In genomic region chr19:44545321-44546041, GRCm38 (mm10) we compare ENCODE assay signal across 7 mouse cellular contexts. TPM values are rescaled to one million over a fixed set of nuclear protein-coding genes. Genes with fewer than 3 reads are reported as not detected.
A peak's percentile ranks its signal among the peaks of the same experiment; 100 is the strongest.
DNase-seq lines count a peak whose midpoint lies in the region; ATAC-seq lines count a peak whose summit lies in the region.

TSS of gene Sec31b (minus strand) at chr19:44545864.

- H3K9me3 ChIP-seq in intestine, embryonic 14.5 days (ENCODE audit: control insufficient read depth, low read length): peaks cover 4% of the 10 kb centered on the region; the same call in 1 of the 2 replicates
- H3K9me3 ChIP-seq in liver, embryonic 15.5 days (replicated peaks): no peaks in the 10 kb centered on the region
- H3K9me3 ChIP-seq in neural tube, embryonic 11.5 days (ENCODE audit: control insufficient read depth, low read length): no peaks in the 10 kb centered on the region

- H3K4me3 ChIP-seq in intestine, embryonic 14.5 days (ENCODE audit: low read depth, low read length): peak within 1 kb of the TSS; percentile 46
- H3K4me3 ChIP-seq in liver, embryonic 15.5 days (replicated peaks): peak within 1 kb of the TSS; percentile 61
- H3K4me3 ChIP-seq in neural tube, embryonic 11.5 days (ENCODE audit: low read depth, low read length): peak within 1 kb of the TSS; percentile 52

- peaks cover 4% of the 10 kb centered on the region for H3K27me3 ChIP-seq in intestine, embryonic 14.5 days (replicated peaks; ENCODE audit: control insufficient read depth, insufficient read depth, low read length)
- peaks cover 26% of the 10 kb centered on the region; the same call in 1 of the 2 replicates for H3K27me3 ChIP-seq in liver, embryonic 15.5 days
- no peaks in the 10 kb centered on the region for H3K27me3 ChIP-seq in neural tube, embryonic 11.5 days (ENCODE audit: control insufficient read depth, insufficient read depth, low read length)

- ATAC-seq in intestine, embryonic 14.5 days (replicated peaks; ENCODE audit: low FRiP score, low TSS enrichment, low read depth): 0 out of 2 replicates have a peak, but pooled peaks have one; percentile 25
- peak; percentile 42 for ATAC-seq in liver, embryonic 15.5 days (ENCODE audit: insufficient read depth)
- ATAC-seq in neural tube, embryonic 11.5 days (ENCODE audit: insufficient read depth, low FRiP score, low TSS enrichment): peak; percentile 38; the same call in 1 of the 2 replicates

- DNase-seq in adrenal gland, postnatal 36 days: peak; percentile 76 to 82
- peak; percentile 42 to 58 for DNase-seq in cerebellum, postnatal 25 days
- peak; percentile 70 for DNase-seq in gastrocnemius, postnatal 25 days
- DNase-seq in intestine, embryonic 14.5 days (ENCODE audit: low spot score): peak; percentile 62
- DNase-seq in neural tube, embryonic 11.5 days (ENCODE audit: low spot score): peak; percentile 50
- no peak for DNase-seq in layer of hippocampus, postnatal 25 days (ENCODE audit: extremely low spot score in 1 of 2, low spot score in 1 of 2)

- no peaks in the 10 kb centered on the region for H3K4me1 ChIP-seq in intestine, embryonic 14.5 days (replicated peaks; ENCODE audit: control insufficient read depth, insufficient read depth, low read length)
- peaks cover 15% of the 10 kb centered on the region for H3K4me1 ChIP-seq in liver, embryonic 15.5 days (replicated peaks)
- H3K4me1 ChIP-seq in neural tube, embryonic 11.5 days (ENCODE audit: control insufficient read depth, insufficient read depth, low read length): peaks cover 3% of the 10 kb centered on the region; the same call in 1 of the 2 replicates

- peak within 1 kb of the TSS; percentile 45 for H3K9ac ChIP-seq in intestine, embryonic 14.5 days (ENCODE audit: low read length)
- peak within 1 kb of the TSS; percentile 48 for H3K9ac ChIP-seq in liver, embryonic 15.5 days
- H3K9ac ChIP-seq in neural tube, embryonic 11.5 days (ENCODE audit: low read length): peak within 1 kb of the TSS; percentile 66

- peaks cover 28% of the 10 kb centered on the region for H3K36me3 ChIP-seq in intestine, embryonic 14.5 days (ENCODE audit: control insufficient read depth, insufficient read depth, low read length)
- H3K36me3 ChIP-seq in liver, embryonic 15.5 days (replicated peaks): peaks cover 30% of the 10 kb centered on the region
- H3K36me3 ChIP-seq in neural tube, embryonic 11.5 days (ENCODE audit: control insufficient read depth, insufficient read depth, low read length): peaks cover 8% of the 10 kb centered on the region; the same call in 1 of the 2 replicates

- H3K4me2 ChIP-seq in intestine, embryonic 14.5 days (ENCODE audit: low read length): peak within 1 kb of the TSS; percentile 88
- H3K4me2 ChIP-seq in liver, embryonic 15.5 days: peak within 1 kb of the TSS; percentile 86
- peak within 1 kb of the TSS; percentile 94 for H3K4me2 ChIP-seq in neural tube, embryonic 11.5 days (ENCODE audit: low read depth)

- H3K27ac ChIP-seq in intestine, embryonic 14.5 days (ENCODE audit: low read depth): no peak within 1 kb of the TSS
- H3K27ac ChIP-seq in liver, embryonic 15.5 days (replicated peaks): no peak within 1 kb of the TSS
- no peak within 1 kb of the TSS for H3K27ac ChIP-seq in neural tube, embryonic 11.5 days (ENCODE audit: low read depth, low read length)

- 2% methylated on average over 47 of the region's 47 CpGs for WGBS in intestine, embryonic 14.5 days
- WGBS in liver, embryonic 15.5 days (ENCODE audit: insufficient replicate concordance): under 1% methylated on average over 47 of the region's 47 CpGs
- WGBS in neural tube, embryonic 11.5 days: 1% methylated on average over 42 of the region's 47 CpGs

RNA-seq across cellular contexts. Expression of gene Sec31b, which starts in this region (rescaled TPM):
- total RNA-seq in adrenal gland, postnatal 36 days (2021): 1 to 10 TPM; 4.0 to 4.9 TPM
- 10 to 100 TPM; 15.5 to 17.5 TPM for total RNA-seq in gastrocnemius, postnatal 25 days (2021)
- 0.41 and 0.48 TPM in 2 replicates for polyA plus RNA-seq in intestine, embryonic 14.5 days (2014; fragmentation: Nextera tagmentation; extraction: Ambion mirVana)
- 0.25 and 0.43 TPM in 2 replicates for polyA plus RNA-seq in liver, embryonic 15.5 days (2015; fragmentation: Nextera tagmentation; extraction: Ambion mirVana)
- 0.31 and 0.37 TPM in 2 replicates for polyA plus RNA-seq in neural tube, embryonic 11.5 days (2014; fragmentation: Nextera tagmentation; extraction: Ambion mirVana)
- total RNA-seq in layer of hippocampus, postnatal 25 days (2021): under 1 TPM; 0.28 to 0.42 TPM

Comparison
In these comparisons a context has a peak if more than half of its experiments do, and no peak if none do; other contexts are left out.
1. Peak in DNase-seq, ATAC-seq, H3K4me3 ChIP-seq, H3K9ac ChIP-seq and H3K4me2 ChIP-seq in intestine, embryonic 14.5 days; RNA of the gene not detected or under 1 TPM.
2. Peak in ATAC-seq, H3K4me3 ChIP-seq, H3K9ac ChIP-seq and H3K4me2 ChIP-seq in liver, embryonic 15.5 days; RNA of the gene not detected or under 1 TPM.
3. Peak in DNase-seq, ATAC-seq, H3K4me3 ChIP-seq, H3K9ac ChIP-seq and H3K4me2 ChIP-seq in neural tube, embryonic 11.5 days; RNA of the gene not detected or under 1 TPM.
4. DNase-seq: peak in adrenal gland, postnatal 36 days (2 of 2), cerebellum, postnatal 25 days (2 of 2) and gastrocnemius, postnatal 25 days (single experiment); none in layer of hippocampus, postnatal 25 days (0 of 2).
5. Peak in every context shown above with its lines, with median percentiles within 50 percentile points of each other: ATAC-seq, H3K4me2 ChIP-seq, H3K4me3 ChIP-seq and H3K9ac ChIP-seq.